Mouse (Mus musculus) embryo, embryonic 10 days (tissue): ENCODE results near the gene Ankrd13d.

Experiments
- DNase-seq: peaks from one replicate; pipeline ENCODE4 v3.0.0-alpha.2; 2015; ENCODE audit warnings: low spot score

Gene Ankrd13d

DNA sequence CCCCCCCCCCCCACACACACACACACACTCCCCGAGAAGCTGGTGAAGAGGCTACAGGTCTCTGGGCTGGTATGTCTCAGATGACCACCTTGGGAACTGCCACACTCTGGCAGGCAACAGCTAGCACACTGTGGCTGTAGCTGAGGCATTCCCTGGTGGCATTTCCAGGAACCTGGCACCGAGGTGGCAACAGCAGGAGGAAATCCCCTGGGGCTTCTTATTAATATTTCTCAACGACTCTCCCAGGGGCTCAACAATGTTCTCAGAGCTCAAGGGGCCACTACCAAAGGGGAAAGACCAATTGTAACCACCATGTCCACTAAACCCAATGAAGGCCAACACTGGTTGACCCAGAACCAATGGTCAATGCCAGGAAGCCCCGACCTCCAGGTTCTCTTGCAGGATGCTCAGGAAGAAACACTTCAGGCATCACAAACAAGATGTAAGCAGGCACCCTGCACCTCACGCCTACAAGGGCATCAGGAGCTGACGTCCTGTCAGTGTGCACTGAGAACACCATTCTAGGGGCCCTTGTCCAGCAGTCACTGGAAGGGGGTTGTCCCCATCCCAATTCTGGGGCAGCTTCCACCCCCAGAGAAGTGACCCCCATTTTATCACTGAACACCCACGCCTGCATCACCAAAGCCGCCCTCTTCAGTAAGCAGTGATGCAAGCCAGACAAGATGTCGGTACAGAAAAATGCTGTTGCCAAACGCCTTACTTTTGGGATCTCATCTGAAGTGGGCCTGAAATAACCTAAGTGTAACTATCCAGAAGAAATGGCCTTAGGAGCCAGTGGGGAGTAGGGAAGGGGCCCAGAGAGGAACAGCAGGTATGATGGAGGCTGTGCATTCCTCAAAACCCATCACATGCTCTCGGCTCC lies 18.2 kb upstream of the Ankrd13d start:
- no peak for DNase-seq

DNA sequence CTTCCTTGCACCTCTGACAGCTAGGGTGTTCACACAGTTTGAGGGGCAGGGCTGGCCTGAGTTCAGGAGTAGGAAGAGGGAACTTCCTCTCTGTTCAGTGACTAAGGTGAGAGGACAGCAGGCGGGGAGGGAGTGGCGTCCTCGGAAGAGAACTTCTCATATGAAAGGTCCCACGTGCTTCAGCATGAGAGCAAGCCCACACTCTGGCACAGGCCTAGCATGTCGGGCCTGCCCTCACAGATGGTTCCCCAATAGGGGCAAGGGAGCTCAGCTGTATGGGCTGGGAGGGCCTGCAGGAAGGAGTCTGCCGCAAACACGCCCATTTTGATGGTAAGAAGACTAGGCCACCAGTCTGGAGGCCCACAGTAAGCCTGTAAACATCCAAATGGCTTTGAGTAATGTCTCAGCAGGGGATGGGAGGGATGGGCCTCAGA lies 17.4 kb upstream of the Ankrd13d start:
- DNase-seq: no peak

DNA sequence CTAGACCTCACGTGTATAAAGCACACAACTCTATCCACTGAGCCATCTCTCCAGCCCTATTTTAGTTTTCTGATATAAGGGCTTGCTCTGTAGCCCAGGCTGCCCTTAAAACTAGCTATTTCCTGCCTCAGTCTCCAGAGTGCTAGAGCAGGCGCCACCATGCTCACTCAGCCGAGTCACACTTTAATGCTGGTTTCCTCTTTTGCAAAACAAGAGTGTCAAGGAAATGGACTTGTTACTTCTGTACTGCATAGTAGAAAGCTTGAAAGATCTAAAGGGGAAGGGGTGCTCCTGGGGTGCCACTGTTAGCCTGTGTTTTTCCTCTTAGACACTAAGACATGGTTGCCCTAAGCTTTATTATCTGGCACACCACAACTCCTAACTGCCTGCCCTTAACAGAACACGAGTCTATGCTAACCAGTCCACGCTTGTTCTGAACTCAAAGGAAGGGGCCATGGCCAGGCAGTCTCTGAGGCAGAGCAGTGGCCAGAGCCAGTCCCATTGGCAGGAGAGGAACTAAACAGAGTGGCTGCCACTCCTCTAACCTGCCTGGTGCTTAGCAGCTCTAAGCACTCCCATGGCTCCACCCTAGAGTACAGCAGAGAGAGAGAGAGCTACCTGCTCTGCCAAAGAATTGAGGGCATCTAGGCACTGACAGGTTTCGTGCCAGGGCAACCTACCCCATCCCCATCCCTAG lies 16.8 kb upstream of the Ankrd13d start:
- no peak for DNase-seq

DNA sequence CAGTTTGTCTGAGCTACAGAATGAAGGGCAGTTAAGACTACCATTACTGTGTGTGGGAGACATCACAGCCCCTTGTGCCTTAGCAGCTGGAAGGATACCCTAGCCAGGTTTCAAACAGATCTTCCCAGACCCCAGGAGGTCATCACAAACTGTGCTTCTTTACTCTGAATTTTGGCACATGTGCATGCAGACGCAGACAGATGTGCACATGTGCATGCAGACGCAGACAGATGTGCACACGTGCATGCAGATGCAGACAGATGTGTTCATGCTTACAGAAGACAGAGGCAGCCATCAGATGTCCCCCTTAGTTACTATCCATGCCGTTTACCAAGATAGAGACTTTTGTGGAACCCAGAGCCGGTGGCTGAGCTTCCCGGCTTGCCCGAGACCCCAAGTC lies 16.2 kb upstream of the Ankrd13d start:
- no peak for DNase-seq

DNA sequence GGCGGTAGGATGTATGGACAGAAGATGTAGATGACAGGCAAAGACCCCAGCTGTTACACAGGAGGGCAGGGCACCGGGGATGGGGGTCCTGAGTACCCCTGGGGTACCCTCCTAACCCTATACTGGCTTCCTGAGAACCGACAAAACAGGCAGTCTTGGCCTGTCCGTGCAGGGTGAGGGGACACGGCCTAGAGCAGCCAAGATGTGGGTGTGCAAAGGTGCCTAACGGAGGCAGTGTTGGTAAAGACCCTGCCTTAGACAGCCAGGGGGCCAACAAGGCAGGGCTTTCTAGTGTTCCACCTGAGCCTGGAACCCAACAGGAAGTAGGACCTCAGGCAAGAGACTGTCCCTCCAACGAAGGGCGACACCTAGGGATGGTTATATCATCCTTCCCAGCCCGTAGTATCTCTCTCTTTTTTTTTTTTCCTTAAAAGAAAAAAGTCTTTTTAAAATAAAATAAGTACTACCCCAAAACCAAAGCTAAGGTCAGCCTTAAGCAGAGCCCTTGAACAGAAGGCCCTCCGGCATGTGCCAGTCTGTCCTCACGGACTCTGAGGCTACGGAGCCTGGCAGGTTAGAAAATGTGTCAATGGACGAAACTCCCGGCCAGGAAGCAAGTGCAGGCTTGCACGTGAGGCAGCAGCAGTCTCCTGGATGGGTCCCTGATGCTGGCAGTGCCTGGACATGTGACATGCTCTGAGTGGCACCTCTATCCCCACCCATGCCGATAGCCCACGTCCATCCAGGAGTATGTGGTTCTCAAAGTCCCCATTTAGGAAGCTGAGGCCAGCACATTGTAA lies 15.6 kb upstream of the Ankrd13d start:
- no peak for DNase-seq

DNA sequence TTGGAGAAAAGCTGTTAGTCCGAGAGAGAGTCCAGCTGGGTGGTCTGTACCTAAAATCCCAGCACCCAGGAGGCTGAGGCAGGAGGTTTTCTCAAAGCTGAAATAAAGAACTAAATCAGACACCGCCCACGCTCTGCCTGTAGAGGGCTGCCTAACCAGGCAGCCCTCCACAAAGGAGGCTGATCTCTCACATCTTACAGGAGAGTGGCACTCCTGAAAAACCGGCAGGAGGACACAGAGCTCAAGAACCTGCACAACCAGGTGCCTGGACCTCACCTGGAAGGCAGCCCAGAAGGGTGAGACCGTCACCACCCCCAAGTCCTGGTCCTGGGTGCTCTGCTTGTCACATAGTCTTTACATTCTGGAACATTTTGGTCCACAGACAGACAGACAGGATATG lies 14.9 kb upstream of the Ankrd13d start:
- no peak for DNase-seq

DNA sequence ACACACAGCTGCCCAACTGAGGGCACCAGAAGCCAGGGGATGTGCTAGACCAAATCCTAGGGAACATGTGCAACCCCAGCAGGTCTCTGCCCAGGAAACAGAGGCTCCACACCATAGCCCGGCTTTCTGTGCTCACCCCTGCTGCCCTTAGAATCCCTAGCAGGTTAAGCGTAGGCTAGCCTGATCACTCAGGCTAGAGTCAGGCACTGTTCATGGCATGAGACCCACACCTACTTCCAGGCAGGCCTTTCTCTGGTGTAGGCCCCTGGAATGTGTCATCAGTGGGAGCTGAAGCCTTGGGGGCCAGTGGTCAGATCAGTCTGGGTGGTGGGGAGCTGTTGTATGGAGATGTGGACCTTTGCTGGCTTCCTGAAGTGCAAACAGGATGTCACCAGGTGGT lies 13.7 kb upstream of the Ankrd13d start:
- no peak for DNase-seq

DNA sequence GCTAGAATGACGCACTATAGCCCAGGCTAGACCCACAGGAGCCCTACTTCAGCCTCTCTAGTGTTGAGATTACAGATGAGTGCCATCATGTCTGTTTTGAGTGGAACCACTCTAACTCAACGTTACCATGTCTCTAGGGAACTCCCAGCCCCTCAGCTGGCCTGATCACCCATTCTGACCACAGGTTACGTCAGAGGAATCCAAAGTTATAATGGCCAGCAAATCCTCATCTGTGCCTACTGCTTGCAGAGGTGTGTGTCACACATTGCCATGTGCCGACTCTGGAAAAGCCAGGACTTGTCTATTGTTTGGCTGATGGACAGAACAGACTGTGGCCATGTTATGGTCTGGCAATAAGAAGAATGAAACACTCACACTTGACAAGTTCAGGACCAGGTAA lies 12.5 kb upstream of the Ankrd13d start:
- no peak for DNase-seq

DNA sequence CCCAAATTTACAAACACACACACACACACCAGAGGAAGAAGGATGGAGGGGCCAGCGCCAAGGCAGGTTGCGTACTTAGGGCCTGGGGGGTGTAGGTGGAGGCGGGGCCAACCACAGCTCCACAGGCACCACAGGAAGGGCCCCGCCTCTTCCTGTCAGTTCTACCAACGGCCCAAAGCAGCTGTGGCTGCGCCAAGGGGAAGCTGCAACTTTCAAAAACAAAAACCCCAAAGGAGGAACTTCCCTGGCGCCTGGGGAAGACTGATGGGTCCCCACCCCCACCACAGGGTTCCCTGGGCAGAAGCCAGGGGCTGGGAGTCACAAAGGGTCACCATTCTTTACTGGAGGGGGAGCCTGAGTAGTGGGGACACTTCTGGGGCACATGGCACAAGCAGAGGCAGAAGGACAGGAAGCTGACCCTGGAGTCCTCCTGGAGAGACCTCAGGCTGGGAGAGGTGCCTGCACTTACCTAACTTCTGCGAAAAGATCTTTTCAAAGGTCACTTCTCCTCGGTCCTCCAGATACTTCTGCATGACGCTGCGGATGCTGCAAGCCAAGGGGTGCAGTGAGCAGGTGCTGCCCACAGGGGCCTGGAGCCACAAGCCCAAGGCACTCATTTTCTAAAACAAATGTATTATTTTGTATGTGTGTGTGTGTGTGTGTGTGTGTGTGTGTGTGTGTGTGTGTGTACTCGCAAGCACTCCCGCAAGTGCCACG lies 11.6 kb upstream of the Ankrd13d start:
- no peak for DNase-seq

DNA sequence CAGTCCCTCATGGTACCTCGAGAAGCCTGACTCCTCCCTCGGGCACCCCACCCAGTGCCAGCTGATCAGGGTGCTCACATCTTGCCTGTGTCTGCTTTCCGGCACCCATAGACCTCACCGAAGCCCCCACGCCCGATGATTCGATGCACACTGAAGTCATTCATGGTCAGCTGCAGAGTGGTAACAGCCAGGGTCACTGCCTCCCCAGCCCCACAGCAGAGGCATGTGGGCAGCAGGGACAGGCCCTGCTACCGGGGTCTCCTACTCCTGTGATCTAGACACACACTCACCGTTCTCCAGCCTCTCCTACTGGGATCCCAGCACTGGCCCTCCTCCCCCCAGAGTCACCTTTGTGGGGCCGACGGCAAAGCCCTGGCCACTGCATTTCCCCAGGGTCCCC lies 8.2 kb upstream of the Ankrd13d start:
- no peak for DNase-seq

DNA sequence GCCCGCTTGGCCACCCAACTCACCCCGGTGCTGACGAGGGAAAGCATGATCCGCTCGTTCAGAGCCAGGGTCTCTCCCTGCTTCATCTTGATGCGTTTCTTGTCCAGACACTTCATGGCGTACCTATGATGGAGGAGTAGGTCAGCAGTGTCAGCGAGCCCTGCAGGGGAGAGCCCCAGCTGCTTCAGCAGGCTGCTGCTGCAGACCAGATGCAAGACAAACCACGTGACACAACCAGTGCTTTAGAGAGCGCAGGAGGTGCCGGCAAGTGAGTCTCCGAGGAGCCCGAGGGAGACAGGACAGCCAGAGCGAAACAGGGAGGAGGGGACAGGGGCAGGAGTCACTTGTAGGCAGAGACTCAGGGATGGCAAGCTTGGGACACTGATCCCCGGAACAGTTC lies 7.8 kb upstream of the Ankrd13d start:
- no peak for DNase-seq

DNA sequence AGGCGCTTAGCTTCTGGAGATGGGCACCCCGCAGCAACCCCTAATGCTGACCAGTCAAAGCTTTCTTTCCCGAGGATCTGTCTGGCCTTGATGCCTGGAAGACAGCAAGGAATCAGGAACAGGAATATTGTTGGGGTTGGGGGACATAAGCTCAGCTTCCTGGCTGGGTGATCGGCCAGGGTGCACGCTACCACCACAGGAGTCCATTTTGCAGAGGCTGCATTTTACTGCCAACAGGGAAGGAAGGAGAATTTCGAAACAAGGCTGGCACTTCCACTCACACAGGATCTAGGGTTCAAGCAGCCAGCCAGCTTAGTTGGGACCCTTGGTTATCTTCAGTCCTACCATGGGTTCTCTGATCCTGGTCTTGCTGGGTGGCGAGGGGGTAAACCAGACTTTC lies 716 bp upstream of the Ankrd13d start:
- DNase-seq: no peak

DNA sequence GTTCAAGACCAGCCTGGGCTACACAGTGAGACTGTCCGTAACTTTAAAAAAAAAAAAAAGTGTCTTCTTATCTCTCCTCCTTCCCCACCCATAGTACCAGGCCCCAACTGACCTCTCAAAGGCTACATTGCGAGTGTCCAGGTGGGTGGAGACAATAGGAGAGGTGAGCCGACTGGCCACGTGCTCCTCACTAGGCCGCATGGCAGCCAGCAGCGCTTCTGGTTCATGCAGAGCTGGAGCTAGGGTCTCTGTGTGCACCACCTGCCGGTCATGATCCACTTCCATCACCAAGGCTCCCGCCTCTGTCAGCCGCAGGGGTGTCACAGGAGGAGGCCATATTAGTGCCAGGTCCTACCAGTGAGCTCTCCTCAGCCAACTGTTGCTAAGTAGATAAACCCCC lies 2.5 kb downstream of the Ankrd13d start:
- DNase-seq: no peak

DNA sequence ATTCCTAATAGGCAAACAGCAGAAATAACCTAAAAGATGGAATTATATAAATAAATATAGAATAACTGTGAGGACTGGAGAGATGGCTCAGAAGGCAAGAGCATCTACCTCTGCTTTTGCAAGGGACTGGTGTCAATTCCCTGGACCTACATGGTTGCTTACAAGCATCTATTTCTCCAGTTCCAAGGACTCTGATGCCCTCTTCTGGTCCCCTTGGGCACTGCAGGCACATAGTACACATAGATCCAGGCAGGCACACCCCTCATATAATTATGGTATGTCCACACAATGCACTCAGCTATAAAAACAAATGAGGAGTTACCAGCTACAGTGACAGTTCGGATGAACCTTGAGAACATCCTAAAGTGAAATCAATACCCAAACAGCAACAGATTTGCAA lies 3.5 kb downstream of the Ankrd13d start:
- no peak for DNase-seq

DNA sequence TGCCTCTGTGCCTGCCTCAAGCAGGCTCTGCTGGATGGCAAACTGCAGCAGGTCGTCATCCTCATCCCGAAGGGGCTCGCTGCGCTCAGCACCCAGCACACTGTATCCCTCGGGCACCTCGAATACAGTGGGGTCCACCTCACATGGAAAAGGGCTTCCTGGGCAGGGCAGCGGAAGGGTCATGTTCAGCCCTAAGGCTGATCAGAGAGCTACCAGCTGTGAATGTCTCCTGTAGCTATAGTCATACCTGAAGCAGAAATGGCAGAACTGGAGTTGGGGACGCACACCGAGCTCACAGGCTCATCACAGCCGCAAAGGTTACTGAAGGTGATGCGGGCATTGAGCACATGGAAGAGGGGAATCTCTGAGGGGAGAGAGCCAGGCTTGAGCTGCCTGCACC lies 12.0 kb downstream of the Ankrd13d start:
- no peak for DNase-seq

DNA sequence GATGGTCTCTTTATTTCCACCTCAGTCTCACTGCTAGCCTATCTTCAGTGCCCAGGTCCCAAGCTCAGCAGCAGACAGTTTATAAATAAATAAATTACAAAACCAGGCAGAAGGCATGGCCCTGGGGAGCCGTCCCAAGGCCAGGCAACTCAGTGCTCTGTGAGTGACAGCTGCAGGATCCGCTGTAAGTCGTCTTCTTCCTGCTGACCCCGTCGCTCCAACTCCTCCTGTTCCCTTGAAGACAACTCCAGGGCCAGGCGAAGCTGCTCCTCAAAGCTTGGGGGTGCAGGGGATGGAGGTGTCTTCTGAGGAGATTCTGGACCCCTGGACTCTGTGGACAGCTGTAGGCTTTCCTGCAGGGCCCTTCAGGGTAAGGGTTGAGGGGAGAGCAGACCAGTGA lies 12.8 kb downstream of the Ankrd13d start:
- no peak for DNase-seq

DNA sequence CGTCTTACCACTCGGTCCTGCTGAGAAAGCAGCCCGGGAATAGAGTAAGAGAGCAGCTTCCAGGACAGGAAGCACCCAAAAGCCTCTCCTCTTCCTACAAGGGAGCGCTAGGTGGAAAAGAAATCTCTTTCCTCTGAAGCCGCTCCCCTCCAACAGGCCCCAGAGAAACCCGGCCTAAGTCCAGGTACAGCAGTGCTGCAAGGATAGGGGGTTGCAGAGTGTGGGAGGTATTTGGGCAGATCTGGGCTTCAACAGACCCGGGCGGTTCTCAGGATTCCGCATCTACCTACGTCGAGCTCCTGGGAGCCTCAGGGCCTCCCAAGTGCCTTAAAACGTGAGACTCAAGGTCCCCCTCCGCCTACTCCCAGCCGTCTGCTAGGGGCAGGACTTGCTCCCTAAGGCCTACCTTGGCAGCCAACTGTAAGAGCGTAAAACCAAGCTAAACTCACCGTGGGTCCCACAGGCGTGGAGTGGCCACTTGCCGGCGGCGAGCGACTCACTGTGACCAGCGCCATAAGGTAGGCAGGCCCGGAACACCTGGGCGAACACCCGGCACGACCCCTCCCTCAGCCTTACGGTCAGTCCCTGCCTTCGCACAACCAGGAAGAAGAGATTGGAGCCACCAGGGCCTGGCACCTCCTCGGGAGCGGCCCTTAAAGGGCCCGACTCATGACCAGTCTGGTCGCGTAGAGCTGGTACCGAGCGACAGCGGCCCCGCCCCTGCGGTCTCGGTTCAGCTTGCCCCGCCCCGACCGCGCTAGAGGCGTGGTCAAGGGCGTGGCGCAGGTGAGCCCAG lies 14.2 kb downstream of the Ankrd13d start, which contains the start of gene Ssh3:
Ssh3 (minus strand) TSS at position 615 of the 796 bp plus-strand sequence.
- DNase-seq: peak; percentile 42

DNA sequence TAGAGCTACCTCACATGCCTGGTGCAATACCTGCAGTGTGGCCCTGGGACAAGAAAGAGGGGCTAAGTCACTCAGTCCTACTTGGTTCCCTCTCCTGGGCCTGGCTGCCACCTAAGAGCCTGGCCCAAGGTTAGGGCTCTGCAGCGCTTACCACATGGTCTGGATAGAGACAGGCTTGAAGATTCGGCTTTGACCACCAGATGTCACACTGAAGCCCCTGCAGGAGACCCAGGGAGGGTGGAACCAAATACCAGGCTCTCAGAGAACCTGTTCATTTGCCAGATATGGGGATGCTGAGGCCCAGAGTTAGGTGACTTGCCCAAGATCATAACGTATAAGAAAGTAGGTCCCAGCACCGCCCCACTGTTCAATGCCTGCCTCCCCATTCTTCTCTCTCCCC lies 17.0 kb downstream of the Ankrd13d start:
- DNase-seq: no peak

DNA sequence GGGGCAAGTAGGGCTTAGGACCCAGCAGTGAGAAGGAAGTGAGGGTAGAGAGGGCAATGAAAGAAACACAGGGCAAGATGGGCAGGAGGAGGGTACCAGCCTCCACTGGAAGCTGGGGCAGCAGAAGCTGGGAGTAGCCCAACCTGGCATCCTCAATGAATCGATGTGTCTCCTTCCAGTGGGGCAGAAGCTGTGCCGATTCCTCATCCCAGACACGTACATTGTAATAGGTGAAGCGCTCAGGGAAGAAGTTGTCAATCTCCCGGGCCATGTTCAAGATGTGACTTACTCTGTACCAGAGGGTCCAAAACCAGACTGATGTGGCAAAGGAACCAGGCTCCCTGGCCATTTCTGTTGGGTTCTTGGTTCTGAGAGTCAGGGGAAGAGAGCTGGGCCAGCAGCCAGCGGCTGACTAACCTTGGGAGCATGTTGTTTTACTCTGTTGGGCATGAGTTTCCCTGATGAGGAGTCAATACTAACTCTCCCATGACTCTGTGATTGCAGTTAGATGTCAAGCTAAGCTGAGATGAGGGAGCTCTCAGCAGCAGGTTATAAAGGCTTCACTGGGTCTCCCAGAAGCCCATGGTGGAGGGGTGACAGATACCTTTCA lies 18.7 kb downstream of the Ankrd13d start:
- DNase-seq: no peak

DNA sequence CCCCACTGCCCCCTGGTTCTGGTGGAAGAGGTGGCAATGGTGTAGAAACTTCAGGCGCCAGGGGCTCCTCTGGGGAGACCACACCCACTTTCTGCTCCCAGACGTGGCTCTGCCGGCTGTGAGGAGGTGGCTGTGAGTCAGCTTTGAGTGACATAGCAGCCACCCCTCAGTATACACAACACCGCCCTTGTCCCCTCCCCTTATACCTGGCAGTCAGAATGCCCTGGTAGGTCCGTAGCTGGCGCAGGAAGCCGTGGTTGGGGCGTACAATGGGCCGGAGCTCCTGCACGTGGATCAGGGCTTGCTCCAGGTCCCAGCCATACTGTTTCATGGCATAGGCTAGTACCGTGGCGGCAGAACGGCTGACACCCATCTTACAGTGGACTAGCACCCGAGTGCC lies 19.2 kb downstream of the Ankrd13d start:
- no peak for DNase-seq

DNA sequence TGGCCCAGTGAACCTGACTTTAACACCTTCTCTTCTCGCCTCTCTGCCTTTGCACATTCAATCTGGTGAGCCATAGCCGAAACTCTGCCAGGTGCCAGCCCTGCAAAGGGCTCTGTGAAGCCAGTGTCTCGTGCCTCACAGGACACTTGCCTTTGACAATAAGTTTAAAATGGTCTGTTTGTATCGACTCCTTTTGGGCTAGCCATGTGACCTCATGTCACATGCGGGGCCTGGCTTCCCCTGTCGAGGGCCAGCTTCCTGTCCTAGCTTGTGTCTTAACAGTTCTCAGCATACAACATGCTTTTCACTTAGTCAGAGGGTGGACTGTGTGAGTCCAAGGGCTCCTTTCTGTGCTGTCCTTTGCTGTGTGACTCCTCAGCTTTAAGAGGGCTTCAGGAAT lies 20.2 kb downstream of the Ankrd13d start:
- no peak for DNase-seq
